Mouse (Mus musculus) bone marrow macrophage, adult 2 months (primary cell): ENCODE results near the gene Gdpd1. TPM values are rescaled to one million over a fixed set of nuclear protein-coding genes. Genes with fewer than 3 reads are reported as not detected.

Experiments
- H3K27ac ChIP-seq: 2 replicates; pipeline ENCODE4 v1.5.1; 2012; ENCODE audit warnings: low read depth, low read length; ENCODE audit not compliant: insufficient read depth
- H3K4me1 ChIP-seq: 2 replicates; pipeline ENCODE4 v1.6.1; 2012; ENCODE audit warnings: low read length; ENCODE audit not compliant: control insufficient read depth, insufficient read depth
- H3K4me3 ChIP-seq: 2 replicates; pipeline ENCODE4 v1.5.1; 2012; ENCODE audit warnings: mild to moderate bottlenecking, low read length, moderate library complexity; ENCODE audit not compliant: insufficient read depth
- CTCF ChIP-seq: IDR thresholded peaks from 2 replicates; pipeline ENCODE4 v1.5.1; 2012; ENCODE audit warnings: low read depth, mild to moderate bottlenecking, low read length, moderate library complexity
- POLR2A ChIP-seq: IDR thresholded peaks from 2 replicates; pipeline ENCODE4 v1.6.1; 2012; ENCODE audit warnings: mild to moderate bottlenecking, low read depth, low read length, borderline replicate concordance
- polyA plus RNA-seq: library from polyadenylated mRNA; stranded (reverse); fragments of >200 nt; gene quantifications from 2 replicates; pipeline ENCODE4 v1.2.4, GENCODE M21; 2012; ENCODE audit not compliant: missing spikeins, insufficient read depth, insufficient read length

Gene Gdpd1
- 41.1 and 43.1 TPM in 2 replicates for polyA plus RNA-seq

- TF ChIP-seq CTCF: no peak
- TF ChIP-seq POLR2A: no peak
- peaks cover 13% of the 10 kb centered on the region for H3K4me1 ChIP-seq
- H3K4me3 ChIP-seq: peak within 1 kb of the TSS; percentile 88
- H3K27ac ChIP-seq: peak within 1 kb of the TSS; percentile 42
Measured at GRCm38 (mm10) chr11:87073866-87074440, at the start of gene Gdpd1. Gene Gdpd1, minus strand, starts transcription at chr11:87074062.

- Histone ChIP-seq H3K27ac (no peak overlapping the region), H3K4me1 (peaks cover 3% of the 10 kb centered on the region; the same call in 1 of the 2 replicates), H3K4me3 (no peak overlapping the region)
- TF ChIP-seq CTCF (no peak), POLR2A (no peak)
Measured at GRCm38 (mm10) chr11:87121864-87122263, 48.0 kb upstream of the Gdpd1 start.

GRCm38 (mm10) chr11:87110172-87110909 lies 36.5 kb upstream of the Gdpd1 start:
- Histone ChIP-seq H3K27ac (peak overlapping the region; percentile 69), H3K4me1 (peaks cover 2% of the 10 kb centered on the region)

GRCm38 (mm10) chr11:87109519-87110171 lies 35.8 kb upstream of the Gdpd1 start:
- H3K4me1 ChIP-seq: peaks cover 2% of the 10 kb centered on the region
- peak overlapping the region; percentile 69 for H3K27ac ChIP-seq
- H3K4me3 ChIP-seq: peak overlapping the region; percentile 70
- TF ChIP-seq POLR2A (no peak), CTCF (no peak)

More at GRCm38 (mm10) chr11:87110172-87110909, 36.5 kb upstream of the Gdpd1 start:
- TF ChIP-seq CTCF: no peak
- no peak for TF ChIP-seq POLR2A
- peak overlapping the region; percentile 70 for H3K4me3 ChIP-seq

GRCm38 (mm10) chr11:87108755-87109518 lies 35.1 kb upstream of the Gdpd1 start, which contains the start of gene Ska2:
Gene Ska2, plus strand, starts transcription at chr11:87109234.
- TF ChIP-seq POLR2A: no peak
- TF ChIP-seq CTCF: no peak
- peak within 1 kb of the TSS; percentile 70 for H3K4me3 ChIP-seq
- peak within 1 kb of the TSS; percentile 69 for H3K27ac ChIP-seq
- H3K4me1 ChIP-seq: peaks cover 2% of the 10 kb centered on the region

GRCm38 (mm10) chr11:87108409-87108754 lies 34.5 kb upstream of the Gdpd1 start, which contains the start of gene Prr11:
Gene Prr11, minus strand, starts transcription at chr11:87108708.
- Histone ChIP-seq H3K27ac (peak within 1 kb of the TSS; percentile 69), H3K4me1 (peaks cover 2% of the 10 kb centered on the region), H3K4me3 (peak within 1 kb of the TSS; percentile 70)
- TF ChIP-seq POLR2A: no peak
- no peak for TF ChIP-seq CTCF

- Histone ChIP-seq H3K4me3 (peak overlapping the region; percentile 78), H3K27ac (no peak overlapping the region), H3K4me1 (peaks cover 15% of the 10 kb centered on the region)
- TF ChIP-seq POLR2A (no peak), CTCF (no peak)
Measured at GRCm38 (mm10) chr11:87087142-87087541, 13.3 kb upstream of the Gdpd1 start.

GRCm38 (mm10) chr11:87086290-87086984 lies 12.6 kb upstream of the Gdpd1 start, which contains the start of gene Smg8:
Gene Smg8, minus strand, starts transcription at chr11:87086774.
- peak within 1 kb of the TSS; percentile 41 for H3K27ac ChIP-seq
- TF ChIP-seq POLR2A (0 out of 2 replicates have a peak, but pooled peaks have one; percentile 52), CTCF (no peak)
- peak within 1 kb of the TSS; percentile 78 for H3K4me3 ChIP-seq
- peaks cover 15% of the 10 kb centered on the region for H3K4me1 ChIP-seq
